Mouse (Mus musculus) spleen, adult 2 months (tissue): ENCODE measurements around the gene Krt33a. TPM values are rescaled to one million over a fixed set of nuclear protein-coding genes. Genes with fewer than 3 reads are reported as not detected.

Experiments used
- DNase-seq, 2 experiments: peaks; one replicate each; pipeline versions ENCODE4 v3.0.0 to v3.0.0-alpha.2; 2012 to 2021; ENCODE audit warnings: low spot score in 2 of 2, low read depth in 1 of 2
- H3K27ac ChIP-seq: fragments of 200-500 bp; 2 replicates; pipeline ENCODE4 v1.5.1; 2012; ENCODE audit warnings: low read length, inconsistent platforms; ENCODE audit not compliant: insufficient read depth
- H3K27me3 ChIP-seq: fragments of 200-500 bp; 2 replicates; pipeline ENCODE4 v1.6.1; 2012; ENCODE audit warnings: mild to moderate bottlenecking, moderate library complexity, low read length, inconsistent platforms; ENCODE audit not compliant: control insufficient read depth, insufficient read depth
- H3K36me3 ChIP-seq: fragments of 200-500 bp; 2 replicates; pipeline ENCODE4 v1.6.1; 2012; ENCODE audit warnings: mild to moderate bottlenecking, low read length, inconsistent platforms; ENCODE audit not compliant: control insufficient read depth, insufficient read depth
- H3K4me1 ChIP-seq: fragments of 200-500 bp; 2 replicates; pipeline ENCODE4 v1.6.1; 2011; ENCODE audit warnings: inconsistent platforms; ENCODE audit not compliant: control insufficient read depth, insufficient read depth, insufficient read length
- H3K4me3 ChIP-seq: fragments of 200-500 bp; 2 replicates; pipeline ENCODE4 v1.5.1; 2011; ENCODE audit warnings: mild to moderate bottlenecking, inconsistent platforms; ENCODE audit not compliant: insufficient read depth, insufficient read length; ENCODE audit errors: extremely low read depth
- CTCF ChIP-seq: fragments of 200-500 bp; IDR thresholded peaks from 2 replicates; pipeline ENCODE4 v1.5.1; 2011; ENCODE audit warnings: mild to moderate bottlenecking, inconsistent platforms; ENCODE audit not compliant: insufficient read depth, insufficient read length, insufficient replicate concordance; ENCODE audit errors: extremely low read depth
- POLR2A ChIP-seq: fragments of 200-500 bp; IDR thresholded peaks from 2 replicates; pipeline ENCODE4 v1.6.1; 2011; ENCODE audit warnings: low read depth, low read length, inconsistent platforms
- WGBS: fragments of 180-500 bp; shearing (Covaris S2); methylation state at CpG from one replicate; pipeline ENCODE4 v1.1.7; 2018; 5-methylcytosine and 5-hydroxymethylcytosine counted together
- polyA plus RNA-seq: library from polyadenylated mRNA; depleted of rRNA; stranded (reverse); fragments of >200 nt; gene quantifications from 2 replicates; pipeline ENCODE4 v1.2.3, GENCODE M21; 2012; rRNA removed

Gene Krt33a
- polyA plus RNA-seq, 1 experiment: not detected

DNA sequence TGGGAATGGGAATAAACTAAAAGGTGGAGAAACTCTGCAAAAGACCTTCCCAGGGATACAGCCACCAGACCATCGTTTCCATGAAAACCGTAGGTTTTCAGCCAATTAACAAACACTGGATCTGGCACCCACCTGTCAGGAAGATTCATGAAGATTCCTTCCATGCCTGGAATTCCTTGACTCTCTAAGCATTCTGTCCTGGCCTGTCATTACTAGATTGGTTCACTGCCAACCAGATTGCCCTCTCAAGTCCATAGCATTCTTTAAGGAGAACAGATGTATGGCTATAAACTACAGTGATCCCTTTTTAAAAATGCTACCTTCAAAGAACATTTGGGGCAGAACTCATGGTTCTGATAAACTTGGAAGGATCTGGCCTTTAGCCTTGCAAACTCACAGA is 50.1 kb downstream of the Krt33a start:
- no peak for TF ChIP-seq POLR2A
- no peak for TF ChIP-seq CTCF
- Histone ChIP-seq H3K27ac (no peak overlapping the region), H3K27me3 (no peaks in the 10 kb centered on the region), H3K4me1 (no peaks in the 10 kb centered on the region), H3K4me3 (no peak overlapping the region), H3K36me3 (no peaks in the 10 kb centered on the region)
- WGBS: 41% methylated on average over 2 of the region's 2 CpGs
- no peak for DNase-seq

DNA sequence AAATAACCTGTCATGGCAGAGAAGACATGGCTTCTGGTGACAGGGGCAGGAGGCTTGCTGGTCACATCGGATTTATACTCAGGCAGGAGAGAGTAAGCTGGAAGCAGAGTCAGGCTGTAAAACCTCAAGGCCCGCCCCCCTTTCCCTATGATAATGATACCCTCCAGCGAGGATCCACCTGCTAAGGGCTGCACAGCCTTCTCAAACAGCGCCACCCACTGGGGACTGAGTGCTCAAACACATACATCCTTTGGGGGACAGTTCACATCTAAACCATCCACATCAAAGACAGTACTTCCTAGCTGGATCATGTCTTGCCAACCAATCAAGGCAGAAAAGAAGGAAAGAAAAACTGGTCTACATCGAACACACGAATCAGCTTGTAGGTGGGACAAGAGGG is 51.8 kb downstream of the Krt33a start:
- no peak overlapping the region for H3K4me3 ChIP-seq
- TF ChIP-seq POLR2A (no peak), CTCF (no peak)
- 61% methylated on average over 6 of the region's 6 CpGs for WGBS
- H3K27me3 ChIP-seq: no peaks in the 10 kb centered on the region
- no peak for DNase-seq
- H3K27ac ChIP-seq: no peak overlapping the region
- no peaks in the 10 kb centered on the region for H3K36me3 ChIP-seq
- no peaks in the 10 kb centered on the region for H3K4me1 ChIP-seq

Other genes starting within 250 kb of the Krt33a start
- not detected in 2 replicates for gene Gm11595, start 243.3 kb downstream of the Krt33a start, polyA plus RNA-seq
- not detected in 2 replicates for gene Krtap4-8, start 235.5 kb downstream of the Krt33a start, polyA plus RNA-seq
- not detected in 2 replicates for gene Krtap4-9, start 231.0 kb downstream of the Krt33a start, polyA plus RNA-seq
- gene Gm11596, start 222.7 kb downstream of the Krt33a start, polyA plus RNA-seq: not detected in 2 replicates
- gene Gm11569, start 217.3 kb downstream of the Krt33a start, polyA plus RNA-seq: not detected in 2 replicates
- gene Gm11554, start 211.8 kb downstream of the Krt33a start, polyA plus RNA-seq: not detected in 2 replicates
- not detected in 2 replicates for gene Krtap4-13, start 206.3 kb downstream of the Krt33a start, polyA plus RNA-seq
- gene Gm11564, start 200.5 kb downstream of the Krt33a start, polyA plus RNA-seq: not detected in 2 replicates
- gene 2300003K06Rik, start 178.1 kb downstream of the Krt33a start, polyA plus RNA-seq: not detected in 2 replicates
- gene Krtap4-16, start 164.6 kb downstream of the Krt33a start, polyA plus RNA-seq: not detected in 2 replicates
- not detected in 2 replicates for gene Gm11568, start 158.3 kb downstream of the Krt33a start, polyA plus RNA-seq
- gene Gm11559, start 151.7 kb downstream of the Krt33a start, polyA plus RNA-seq: not detected in 2 replicates
- not detected in 2 replicates for gene Krtap9-1, start 142.8 kb downstream of the Krt33a start, polyA plus RNA-seq
- not detected in 2 replicates for gene Gm11567, start 137.0 kb downstream of the Krt33a start, polyA plus RNA-seq
- not detected in 2 replicates for gene Krtap31-1, start 108.3 kb downstream of the Krt33a start, polyA plus RNA-seq
- gene Gm11565, start 101.5 kb downstream of the Krt33a start, polyA plus RNA-seq: not detected in 2 replicates
- not detected in 2 replicates for gene Krtap31-2, start 79.9 kb downstream of the Krt33a start, polyA plus RNA-seq
- gene Krtap9-5, start 67.7 kb downstream of the Krt33a start, polyA plus RNA-seq: not detected in 2 replicates
- gene Krtap29-1, start 37.2 kb downstream of the Krt33a start, polyA plus RNA-seq: not detected in 2 replicates
- not detected in 2 replicates for gene Krtap16-1, start 29.6 kb downstream of the Krt33a start, polyA plus RNA-seq
- gene Krtap17-1, start 22.2 kb downstream of the Krt33a start, polyA plus RNA-seq: not detected in 2 replicates
- not detected in 2 replicates for gene Krt33b, start 13.7 kb upstream of the Krt33a start, polyA plus RNA-seq
- gene Krt34, start 25.3 kb upstream of the Krt33a start, polyA plus RNA-seq: not detected in 2 replicates
- gene Krt31, start 34.3 kb upstream of the Krt33a start, polyA plus RNA-seq: not detected in 2 replicates
- gene Krt32, start 72.0 kb upstream of the Krt33a start, polyA plus RNA-seq: not detected in 2 replicates
- gene Krt35, start 80.0 kb upstream of the Krt33a start, polyA plus RNA-seq: not detected in 2 replicates
- gene Krt36, start 89.4 kb upstream of the Krt33a start, polyA plus RNA-seq: not detected in 2 replicates
- 0.08 TPM in 1 of 2 replicates, not detected in the other for gene Krt13, start 105.4 kb upstream of the Krt33a start, polyA plus RNA-seq
- not detected in 2 replicates for gene Krt15, start 119.7 kb upstream of the Krt33a start, polyA plus RNA-seq
- 3.2 and 4.9 TPM in 2 replicates for gene Krt19, start 132.5 kb upstream of the Krt33a start, polyA plus RNA-seq
- gene Krt9, start 177.0 kb upstream of the Krt33a start, polyA plus RNA-seq: not detected in 2 replicates
- 0.20 TPM in 1 of 2 replicates, not detected in the other for gene Krt14, start 191.3 kb upstream of the Krt33a start, polyA plus RNA-seq
- not detected in 2 replicates for gene Krt16, start 232.7 kb upstream of the Krt33a start, polyA plus RNA-seq
- not detected in 2 replicates for gene Krt17, start 244.8 kb upstream of the Krt33a start, polyA plus RNA-seq